Mouse (Mus musculus) cortical plate, adult 2 months (tissue): ENCODE measurements around the gene Samd14.

Source experiments
- CTCF ChIP-seq: fragments of 200-500 bp; IDR thresholded peaks from 2 replicates; pipeline ENCODE4 v1.5.1; 2011; ENCODE audit warnings: mild to moderate bottlenecking, control low read depth, low read length; ENCODE audit not compliant: insufficient read depth; ENCODE audit errors: extremely low read depth
- POLR2A ChIP-seq: fragments of 200-500 bp; IDR thresholded peaks from 2 replicates; pipeline ENCODE4 v1.6.1; 2011; ENCODE audit warnings: mild to moderate bottlenecking, low read length, control low read depth; ENCODE audit not compliant: insufficient read depth; ENCODE audit errors: extremely low read depth

DNA sequence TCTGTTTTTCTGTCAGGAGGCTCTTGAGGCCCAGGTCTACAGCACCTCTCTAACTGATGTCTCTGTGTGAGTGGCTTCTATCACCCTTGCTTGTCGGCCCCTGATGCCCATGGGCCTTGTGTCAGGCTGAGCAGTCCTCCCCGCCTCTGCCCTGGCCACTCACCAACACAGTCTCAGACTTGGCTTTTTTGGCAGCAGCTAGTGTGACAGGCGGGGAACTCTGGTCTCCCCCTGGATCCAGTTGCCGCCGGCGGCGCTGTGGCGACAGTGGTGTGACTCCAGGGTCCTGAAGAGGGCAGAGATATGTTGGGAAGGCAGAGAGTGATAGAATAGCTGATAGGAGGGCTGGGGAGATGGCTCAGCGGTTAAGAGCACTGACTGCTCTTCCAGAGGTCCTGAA lies 43.4 kb downstream of the Samd14 start:
- TF ChIP-seq CTCF: no peak
- no peak for TF ChIP-seq POLR2A
